Mouse (Mus musculus): ENCODE results near the gene Plcb4. TPM values are rescaled to one million over a fixed set of nuclear protein-coding genes. Genes with fewer than 3 reads are reported as not detected.
"Not testable (repeated sequence)": the region's sequence is repeated elsewhere in the genome, so short reads cannot be mapped to it uniquely, and the experiment has no call there.

The Plcb4 gene
- total RNA-seq, 2 experiments from 2014 or later: 25.7 to 34.5 TPM

- DNase-seq: no peak
- intact Hi-C loops (cut with DNase I; ENCODE audit: low total_unique reads): loop anchor here (10.0 kb wide), 1 partner anchor 564 kb away; no protein-coding TSS in a partner anchor
Measured at GRCm38 (mm10) chr2:135958453-135958852, 299.6 kb downstream of the Plcb4 start.

DNA sequence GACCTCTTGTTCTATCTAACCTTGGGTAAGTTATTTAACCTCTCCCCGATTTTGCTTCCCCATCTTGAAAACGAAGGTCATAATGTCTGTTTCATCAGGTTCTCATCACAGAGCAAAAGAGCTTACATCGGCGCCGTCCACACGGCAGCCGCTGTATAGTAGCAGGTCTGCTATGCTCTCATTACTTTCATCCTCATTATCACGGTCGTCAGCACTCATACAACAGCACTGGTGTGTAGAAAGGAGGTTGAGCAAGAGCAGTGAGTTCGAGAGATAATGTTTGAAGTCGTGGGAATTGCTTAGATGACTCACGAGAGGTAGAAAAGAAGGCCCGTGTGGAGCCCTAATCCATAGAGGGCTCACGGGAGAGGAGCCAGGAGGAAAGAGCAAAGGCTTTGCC is 304.3 kb downstream of the Plcb4 start:
- no peak for DNase-seq

GRCm38 (mm10) chr2:135966871-135967557 is 308.2 kb downstream of the Plcb4 start:
- intact Hi-C loops (cut with DNase I; ENCODE audit: low total_unique reads): loop anchor here (5.0 kb wide), 1 partner anchor 170 kb away; no protein-coding TSS in a partner anchor
- peak; percentile 23 for DNase-seq

More for the DNA sequence above, 304.3 kb downstream of the Plcb4 start:
- intact Hi-C loops (cut with DNase I; ENCODE audit: low total_unique reads): no loop called here

DNA sequence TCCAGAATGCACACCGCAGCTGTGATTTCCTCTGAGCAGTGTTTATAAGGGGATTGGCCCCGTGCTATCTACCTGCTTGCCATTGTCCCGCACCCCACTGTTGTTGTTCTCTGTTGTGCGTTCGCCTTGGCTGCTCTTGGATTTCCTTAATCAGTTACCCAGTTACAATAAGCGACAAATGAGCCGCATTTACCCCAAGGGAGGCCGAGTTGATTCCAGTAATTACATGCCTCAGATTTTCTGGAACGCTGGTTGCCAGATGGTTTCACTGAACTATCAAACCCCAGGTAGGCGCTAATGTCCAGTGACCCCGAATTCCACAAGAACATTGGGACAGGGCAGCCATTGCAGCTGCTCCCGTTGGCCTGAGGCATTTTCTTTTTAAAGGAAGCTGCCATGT is 309.3 kb downstream of the Plcb4 start:
- intact Hi-C loops (cut with DNase I; ENCODE audit: low total_unique reads): loop anchor here (5.0 kb wide), 1 partner anchor 169 kb away; no protein-coding TSS in a partner anchor
- DNase-seq: no peak

GRCm38 (mm10) chr2:135970902-135971301 is 312.1 kb downstream of the Plcb4 start:
- intact Hi-C loops (cut with DNase I; ENCODE audit: low total_unique reads): no loop called here
- DNase-seq: no peak

GRCm38 (mm10) chr2:135975978-135976377 is 317.2 kb downstream of the Plcb4 start:
- intact Hi-C loops (cut with DNase I; ENCODE audit: low total_unique reads): no loop called here
- DNase-seq: no peak

- DNase-seq: no peak
- intact Hi-C loops (cut with DNase I; ENCODE audit: low total_unique reads): no loop called here
Measured at GRCm38 (mm10) chr2:135978790-135979189, 320.0 kb downstream of the Plcb4 start.

GRCm38 (mm10) chr2:135980428-135980827 is 321.6 kb downstream of the Plcb4 start:
- no peak for DNase-seq
- intact Hi-C loops (cut with DNase I; ENCODE audit: low total_unique reads): no loop called here

- intact Hi-C loops (cut with DNase I; ENCODE audit: low total_unique reads): no loop called here
- DNase-seq: no peak
Measured at GRCm38 (mm10) chr2:135983972-135984371, 325.2 kb downstream of the Plcb4 start.

- intact Hi-C loops (cut with DNase I; ENCODE audit: low total_unique reads): no loop called here
- no peak for DNase-seq
Measured at GRCm38 (mm10) chr2:135985536-135986265, 326.9 kb downstream of the Plcb4 start.

DNA sequence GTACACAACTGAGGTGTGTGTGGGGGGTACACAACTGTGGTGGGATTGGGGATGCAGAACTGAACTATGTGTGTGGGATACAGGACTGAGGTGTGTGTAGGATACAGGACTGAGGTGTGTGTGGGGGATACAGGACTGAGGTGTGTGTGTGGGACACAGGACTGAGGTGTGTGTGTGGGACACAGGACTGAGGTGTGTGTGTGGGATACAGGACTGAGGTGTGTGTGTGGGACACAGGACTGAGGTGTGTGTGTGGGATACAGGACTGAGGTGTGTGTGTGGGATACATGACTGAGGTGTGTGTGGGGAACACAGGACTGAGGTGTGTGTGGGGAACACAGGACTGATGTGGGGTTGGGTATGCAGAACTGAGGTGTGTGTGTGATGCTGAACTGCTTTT is 329.7 kb downstream of the Plcb4 start:
- DNase-seq; intact Hi-C loops (cut with DNase I; ENCODE audit: low total_unique reads): not testable (repeated sequence)

- intact Hi-C loops (cut with DNase I; ENCODE audit: low total_unique reads); DNase-seq: not testable (repeated sequence)
Measured at GRCm38 (mm10) chr2:135990686-135991085, 331.9 kb downstream of the Plcb4 start.

DNA sequence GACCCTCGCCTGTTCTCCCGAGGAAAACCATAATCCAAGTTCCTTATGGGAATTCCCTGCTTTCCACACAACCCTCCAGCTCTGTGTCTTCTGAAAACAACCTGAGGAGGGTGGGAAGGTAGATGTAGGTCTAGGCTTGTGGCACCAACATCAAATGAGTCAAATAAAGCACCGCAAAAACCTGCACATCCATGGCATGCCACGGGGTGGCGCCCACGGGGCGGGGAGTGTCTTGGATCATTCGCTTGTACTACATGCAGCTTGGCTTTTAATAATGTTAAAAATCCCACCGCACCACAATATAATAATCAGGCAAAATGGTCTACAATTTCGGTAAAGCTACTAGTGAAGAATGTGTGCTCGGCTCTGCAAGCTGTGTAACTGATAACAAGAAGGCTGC is 334.5 kb downstream of the Plcb4 start:
- intact Hi-C loops (cut with DNase I; ENCODE audit: low total_unique reads): no loop called here
- no peak for DNase-seq

DNA sequence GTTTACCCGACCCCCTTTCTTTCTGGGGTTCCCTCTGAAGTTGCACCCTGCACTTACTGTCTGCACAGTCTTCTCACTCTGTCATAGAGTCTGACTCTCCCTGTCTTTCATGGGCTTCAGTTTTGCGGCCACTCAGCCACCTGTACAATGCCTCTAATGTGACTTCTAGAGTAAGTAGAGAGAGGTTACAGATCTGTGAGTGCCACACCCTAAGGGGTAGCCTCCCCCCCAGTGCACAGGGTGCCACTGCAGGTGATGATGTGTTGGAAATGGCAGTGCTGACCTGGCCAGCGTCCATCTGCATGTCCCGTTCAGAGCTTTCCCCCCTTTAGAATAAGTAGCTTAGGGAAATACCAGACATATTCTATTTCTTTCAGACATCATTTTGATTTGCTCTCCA is 336.4 kb downstream of the Plcb4 start:
- DNase-seq: no peak
- intact Hi-C loops (cut with DNase I; ENCODE audit: low total_unique reads): no loop called here

DNA sequence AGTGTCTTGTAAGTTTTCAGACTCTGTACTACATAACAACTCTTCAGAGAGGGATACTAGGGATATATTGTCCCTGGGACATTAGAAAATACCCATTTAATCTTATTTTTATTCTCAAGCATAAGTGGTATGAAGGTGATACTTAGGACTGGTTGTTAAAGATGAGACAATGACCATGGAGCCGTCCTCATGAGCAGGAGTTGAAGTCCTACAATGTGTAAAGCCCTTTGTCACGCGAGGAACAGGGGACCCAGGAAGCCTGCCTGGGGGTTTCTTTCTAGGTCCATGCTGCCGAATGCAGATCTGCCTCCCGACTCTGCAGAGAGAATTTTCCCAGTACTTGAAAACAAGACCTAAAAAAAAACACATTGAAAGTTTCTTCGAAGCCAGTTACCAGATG is 338.1 kb downstream of the Plcb4 start:
- intact Hi-C loops (cut with DNase I; ENCODE audit: low total_unique reads): no loop called here
- DNase-seq: no peak

GRCm38 (mm10) chr2:135997361-135998150 is 338.7 kb downstream of the Plcb4 start:
- no peak for DNase-seq
- intact Hi-C loops (cut with DNase I; ENCODE audit: low total_unique reads): no loop called here

- intact Hi-C loops (cut with DNase I; ENCODE audit: low total_unique reads): no loop called here
- DNase-seq: no peak
Measured at GRCm38 (mm10) chr2:135998886-135999285, 340.1 kb downstream of the Plcb4 start.

GRCm38 (mm10) chr2:135999361-135999760 is 340.6 kb downstream of the Plcb4 start:
- intact Hi-C loops (cut with DNase I; ENCODE audit: low total_unique reads): no loop called here
- DNase-seq: no peak

DNA sequence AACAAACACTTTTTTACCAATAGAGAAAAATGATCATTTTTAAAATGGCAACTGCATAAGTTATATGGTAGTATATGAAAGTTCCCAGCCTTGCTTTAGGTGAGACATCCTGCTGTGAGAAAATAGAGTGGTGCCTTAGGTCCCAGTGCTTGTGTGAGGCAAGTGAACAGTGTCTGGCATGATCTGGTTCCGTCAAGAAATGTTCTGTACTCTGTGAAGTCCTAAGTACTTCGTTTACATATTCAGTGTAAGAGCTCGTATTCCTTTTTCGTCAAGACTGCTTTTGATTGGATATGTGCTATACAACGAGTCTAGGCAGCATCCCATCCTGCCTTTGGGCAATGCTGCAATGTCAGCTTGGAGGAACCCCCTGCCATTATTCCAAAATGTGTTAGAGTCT is 342.1 kb downstream of the Plcb4 start:
- intact Hi-C loops (cut with DNase I; ENCODE audit: low total_unique reads): no loop called here
- DNase-seq: no peak

- intact Hi-C loops (cut with DNase I; ENCODE audit: low total_unique reads): no loop called here
- no peak for DNase-seq
Measured at GRCm38 (mm10) chr2:136002118-136002517, 343.3 kb downstream of the Plcb4 start.

All from gastrocnemius, postnatal 14 days (tissue).